Mouse (Mus musculus) liver, embryonic 16.5 days (tissue): ENCODE data around the gene H2-DMb2. TPM values are rescaled to one million over a fixed set of nuclear protein-coding genes. Genes with fewer than 3 reads are reported as not detected.
A peak's percentile ranks its signal among the peaks of the same experiment; 100 is the strongest.

ENCODE experiments used
- ATAC-seq: fragments of 200-750 bp; cut with Nextera tagmentation; 2 replicates; pipeline ENCODE4 v1.8.0; 2017; ENCODE audit warnings: low read depth, mild to moderate bottlenecking, moderate number of reproducible peaks, moderate library complexity
- H3K27ac ChIP-seq: fragments of 300-500 bp; sonication (generic); 2 replicates; pipeline ENCODE4 v1.5.1; 2014; ENCODE audit warnings: mild to moderate bottlenecking, low read length
- H3K27me3 ChIP-seq: fragments of 300-500 bp; sonication (generic); 2 replicates; pipeline ENCODE4 v1.6.1; 2014; ENCODE audit warnings: low read depth, low read length, mixed read lengths; ENCODE audit not compliant: control insufficient read depth, insufficient read depth
- H3K36me3 ChIP-seq: fragments of 300-500 bp; sonication (generic); 2 replicates; pipeline ENCODE4 v1.6.1; 2014; ENCODE audit warnings: mild to moderate bottlenecking; ENCODE audit not compliant: control insufficient read depth, insufficient read depth
- H3K4me1 ChIP-seq: fragments of 300-500 bp; sonication (generic); 2 replicates; pipeline ENCODE4 v1.6.1; 2014; ENCODE audit warnings: low read depth, low read length, mixed read lengths; ENCODE audit not compliant: control insufficient read depth
- H3K4me2 ChIP-seq: fragments of 300-500 bp; sonication (generic); 2 replicates; pipeline ENCODE4 v1.6.1; 2014; ENCODE audit warnings: low read depth, low read length, mixed read lengths
- H3K4me3 ChIP-seq: fragments of 300-500 bp; sonication (generic); 2 replicates; pipeline ENCODE4 v1.5.1; 2014; ENCODE audit warnings: low read depth, mild to moderate bottlenecking, low read length
- H3K9ac ChIP-seq: fragments of 300-500 bp; sonication (generic); 2 replicates; pipeline ENCODE4 v1.6.1; 2014; ENCODE audit warnings: low read depth, low read length
- H3K9me3 ChIP-seq: fragments of 300-500 bp; sonication (generic); replicated peaks from 2 replicates; pipeline ENCODE4 v1.6.1; 2016; ENCODE audit warnings: low read length; ENCODE audit not compliant: control insufficient read depth
- WGBS: fragments of 180-500 bp; shearing (Covaris S2); extraction: QIAGEN DNeasy Blood & Tissue Kit; methylation state at CpG from one replicate; pipeline ENCODE4 v1.1.7; 2014; ENCODE audit not compliant: insufficient replicate concordance; 5-methylcytosine and 5-hydroxymethylcytosine counted together
- polyA plus RNA-seq: library from polyadenylated mRNA; unstranded; fragments of >200 nt; fragmentation: Nextera tagmentation; extraction: Ambion mirVana; gene quantifications from 2 replicates; pipeline ENCODE4 v1.2.1, GENCODE M21; 2015

The H2-DMb2 gene
- polyA plus RNA-seq, 1 experiment from 2014 or later: 1.0 TPM

GRCm38 (mm10) chr17:34121172-34121878 lies 21.8 kb upstream of the H2-DMb2 start:
- H3K27ac ChIP-seq: peak overlapping the region; percentile 100
- ATAC-seq: no peak
- H3K9me3 ChIP-seq: no peaks in the 10 kb centered on the region
- H3K9ac ChIP-seq: peak overlapping the region; percentile 97
- H3K4me1 ChIP-seq: peaks cover 43% of the 10 kb centered on the region
- H3K4me3 ChIP-seq: peak overlapping the region; percentile 99
- WGBS: under 1% methylated on average over 34 of the region's 35 CpGs
- H3K27me3 ChIP-seq: no peaks in the 10 kb centered on the region
- peak overlapping the region; percentile 100 for H3K4me2 ChIP-seq
- H3K36me3 ChIP-seq: peaks cover 20% of the 10 kb centered on the region

GRCm38 (mm10) chr17:34121879-34122187 lies 21.3 kb upstream of the H2-DMb2 start:
- H3K4me2 ChIP-seq: peak overlapping the region; percentile 100
- ATAC-seq: no peak
- under 1% methylated on average over 6 of the region's 10 CpGs for WGBS
- peak overlapping the region; percentile 100 for H3K27ac ChIP-seq
- peak overlapping the region; percentile 99 for H3K4me3 ChIP-seq
- peaks cover 43% of the 10 kb centered on the region for H3K4me1 ChIP-seq
- H3K9me3 ChIP-seq: no peaks in the 10 kb centered on the region
- peak overlapping the region; percentile 97 for H3K9ac ChIP-seq
- H3K27me3 ChIP-seq: no peaks in the 10 kb centered on the region
- peaks cover 15% of the 10 kb centered on the region for H3K36me3 ChIP-seq

GRCm38 (mm10) chr17:34122188-34122984 lies 20.7 kb upstream of the H2-DMb2 start, which contains the start of gene Brd2:
Brd2 (minus strand) TSS chr17:34122634.
- Histone ChIP-seq H3K27me3 (no peaks in the 10 kb centered on the region), H3K9ac (peak within 1 kb of the TSS; percentile 97), H3K36me3 (peaks cover 11% of the 10 kb centered on the region), H3K4me3 (peak within 1 kb of the TSS; percentile 99), H3K27ac (peak within 1 kb of the TSS; percentile 100), H3K4me1 (peaks cover 43% of the 10 kb centered on the region), H3K4me2 (peak within 1 kb of the TSS; percentile 100), H3K9me3 (no peaks in the 10 kb centered on the region)
- WGBS: under 1% methylated on average over 74 of the region's 75 CpGs
- ATAC-seq: peak; percentile 56

- H3K4me3 ChIP-seq: peak overlapping the region; percentile 99
- no peak for ATAC-seq
- no peaks in the 10 kb centered on the region for H3K27me3 ChIP-seq
- peaks cover 9% of the 10 kb centered on the region for H3K36me3 ChIP-seq
- under 1% methylated on average over 7 of the region's 7 CpGs for WGBS
- H3K9ac ChIP-seq: peak overlapping the region; percentile 97
- peak overlapping the region; percentile 100 for H3K27ac ChIP-seq
- peaks cover 49% of the 10 kb centered on the region for H3K4me1 ChIP-seq
- peak overlapping the region; percentile 100 for H3K4me2 ChIP-seq
- H3K9me3 ChIP-seq: no peaks in the 10 kb centered on the region
Measured at GRCm38 (mm10) chr17:34123111-34123510, 20.0 kb upstream of the H2-DMb2 start.

GRCm38 (mm10) chr17:34123518-34123917 lies 19.6 kb upstream of the H2-DMb2 start:
- peaks cover 51% of the 10 kb centered on the region for H3K4me1 ChIP-seq
- H3K36me3 ChIP-seq: peaks cover 5% of the 10 kb centered on the region
- peak overlapping the region; percentile 97 for H3K9ac ChIP-seq

GRCm38 (mm10) chr17:34124649-34125048 lies 18.5 kb upstream of the H2-DMb2 start:
- H3K4me1 ChIP-seq: peaks cover 53% of the 10 kb centered on the region
- H3K36me3 ChIP-seq: no peaks in the 10 kb centered on the region
- H3K4me2 ChIP-seq: peak overlapping the region; percentile 11; the same call in 1 of the 2 replicates
- peaks cover 12% of the 10 kb centered on the region for H3K27me3 ChIP-seq
- no peaks in the 10 kb centered on the region for H3K9me3 ChIP-seq
- ATAC-seq: no peak
- WGBS: 27% methylated on average over 6 of the region's 6 CpGs
- no peak overlapping the region for H3K9ac ChIP-seq
- peak overlapping the region; percentile 39 for H3K27ac ChIP-seq
- no peak overlapping the region for H3K4me3 ChIP-seq

More at GRCm38 (mm10) chr17:34123518-34123917, 19.6 kb upstream of the H2-DMb2 start:
- ATAC-seq: no peak
- Histone ChIP-seq H3K4me2 (peak overlapping the region; percentile 100), H3K4me3 (peak overlapping the region; percentile 99), H3K27ac (peak overlapping the region; percentile 100), H3K9me3 (no peaks in the 10 kb centered on the region), H3K27me3 (peaks cover 2% of the 10 kb centered on the region)
- 25% methylated on average over 2 of the region's 2 CpGs for WGBS

- WGBS: 65% methylated on average over 9 of the region's 9 CpGs
- peaks cover 12% of the 10 kb centered on the region for H3K27me3 ChIP-seq
- H3K4me2 ChIP-seq: no peak overlapping the region
- no peaks in the 10 kb centered on the region for H3K36me3 ChIP-seq
- H3K9ac ChIP-seq: no peak overlapping the region
- no peaks in the 10 kb centered on the region for H3K9me3 ChIP-seq
- no peak for ATAC-seq
- H3K4me3 ChIP-seq: no peak overlapping the region
- peak overlapping the region; percentile 12; the same call in 1 of the 2 replicates for H3K27ac ChIP-seq
- H3K4me1 ChIP-seq: peaks cover 43% of the 10 kb centered on the region
Measured at GRCm38 (mm10) chr17:34126826-34127420, 16.2 kb upstream of the H2-DMb2 start.

- Histone ChIP-seq H3K9me3 (no peaks in the 10 kb centered on the region), H3K27ac (no peak overlapping the region; the same call in 1 of the 2 replicates), H3K36me3 (no peaks in the 10 kb centered on the region), H3K4me1 (peaks cover 42% of the 10 kb centered on the region), H3K9ac (no peak overlapping the region), H3K27me3 (peaks cover 12% of the 10 kb centered on the region), H3K4me3 (no peak overlapping the region), H3K4me2 (no peak overlapping the region)
- 10% methylated on average over 6 of the region's 6 CpGs for WGBS
- peak; percentile 26; the same call in 1 of the 2 replicates for ATAC-seq
Measured at GRCm38 (mm10) chr17:34127475-34127874, 15.6 kb upstream of the H2-DMb2 start.
